Mouse (Mus musculus) neural tube, embryonic 10.5 days (tissue): ENCODE measurements around the gene Alppl2.
A peak's percentile ranks its signal among the peaks of the same experiment; 100 is the strongest.

Experiments used
- DNase-seq: peaks from one replicate; pipeline ENCODE4 v3.0.0-alpha.2; 2017; ENCODE audit warnings: low spot score; ENCODE audit errors: extremely low spot score

Alppl2 gene

DNA sequence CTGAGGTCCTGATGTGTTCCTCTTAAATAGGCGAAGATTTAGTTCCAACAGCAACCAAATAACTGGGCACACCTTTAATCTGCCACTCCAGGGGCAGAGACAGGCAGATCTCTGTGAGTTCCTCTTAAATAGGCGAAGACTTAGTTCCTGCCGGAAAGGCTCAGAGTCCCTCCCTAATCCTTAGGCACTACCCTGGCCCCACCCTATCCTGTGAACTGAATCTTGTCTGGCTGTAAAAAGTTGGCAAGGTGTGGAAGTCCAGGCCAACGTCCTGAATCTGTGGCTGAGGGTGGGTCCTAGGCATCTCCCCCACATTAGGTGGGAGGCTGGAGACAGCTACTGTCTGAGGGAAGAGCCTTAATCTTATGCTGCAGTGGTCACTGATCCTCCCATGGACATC, at the start of gene Alppl2:
Gene Alppl2, minus strand, starts transcription at position 101 of the 400 bp plus-strand sequence.
- no peak for DNase-seq

DNA sequence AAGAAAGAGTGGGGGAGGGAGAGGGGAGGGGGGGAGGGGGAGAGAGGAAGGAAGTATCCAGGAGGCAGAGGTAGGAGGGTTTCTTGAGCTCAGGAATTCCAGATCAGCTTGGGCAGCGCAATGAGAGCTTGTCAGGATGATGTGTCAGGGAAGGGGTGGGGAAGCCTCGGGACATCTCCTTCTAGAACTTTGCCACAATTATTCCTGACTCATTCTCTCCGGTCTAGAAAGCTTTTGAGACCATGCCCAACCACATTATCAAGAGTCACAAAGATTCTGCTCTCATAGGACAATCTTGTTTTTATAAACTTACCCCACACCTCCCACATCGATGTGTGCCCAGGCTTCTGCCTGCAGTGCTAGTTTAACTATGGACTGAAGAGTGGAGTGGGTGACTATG, 42.1 kb upstream of the Alppl2 start:
- DNase-seq, result no peak

DNA sequence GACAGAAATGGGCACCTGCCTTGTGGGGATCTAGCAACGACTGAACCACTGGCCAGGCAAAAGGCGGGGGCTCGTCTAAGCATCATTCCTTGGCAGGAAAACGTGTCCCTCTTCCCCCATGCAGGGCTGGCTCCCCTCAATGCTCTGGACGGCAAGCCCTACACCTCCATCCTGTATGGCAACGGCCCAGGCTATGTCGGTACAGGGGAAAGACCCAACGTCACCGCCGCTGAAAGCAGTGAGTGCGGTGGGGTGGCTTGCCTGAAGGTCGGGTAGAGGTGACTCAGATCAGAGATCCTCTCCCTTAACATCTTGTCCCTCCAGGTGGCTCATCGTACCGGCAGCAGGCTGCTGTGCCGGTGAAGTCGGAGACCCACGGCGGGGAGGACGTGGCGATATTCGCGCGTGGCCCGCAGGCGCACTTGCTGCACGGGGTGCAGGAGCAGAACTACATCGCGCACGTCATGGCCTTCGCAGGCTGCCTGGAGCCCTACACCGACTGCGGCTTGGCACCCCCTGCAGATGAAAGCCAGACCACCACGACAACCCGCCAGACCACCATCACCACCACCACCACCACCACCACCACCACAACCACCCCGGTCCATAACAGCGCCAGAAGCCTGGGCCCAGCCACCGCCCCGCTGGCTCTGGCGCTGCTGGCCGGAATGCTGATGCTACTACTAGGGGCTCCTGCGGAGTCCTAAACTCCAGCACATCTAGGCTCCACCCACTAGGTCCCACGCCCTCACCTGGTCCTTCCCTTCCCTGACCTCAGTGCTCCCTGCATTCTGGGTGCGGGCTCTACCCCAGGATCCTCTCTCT, 37.7 kb upstream of the Alppl2 start:
- DNase-seq, result no peak

DNA sequence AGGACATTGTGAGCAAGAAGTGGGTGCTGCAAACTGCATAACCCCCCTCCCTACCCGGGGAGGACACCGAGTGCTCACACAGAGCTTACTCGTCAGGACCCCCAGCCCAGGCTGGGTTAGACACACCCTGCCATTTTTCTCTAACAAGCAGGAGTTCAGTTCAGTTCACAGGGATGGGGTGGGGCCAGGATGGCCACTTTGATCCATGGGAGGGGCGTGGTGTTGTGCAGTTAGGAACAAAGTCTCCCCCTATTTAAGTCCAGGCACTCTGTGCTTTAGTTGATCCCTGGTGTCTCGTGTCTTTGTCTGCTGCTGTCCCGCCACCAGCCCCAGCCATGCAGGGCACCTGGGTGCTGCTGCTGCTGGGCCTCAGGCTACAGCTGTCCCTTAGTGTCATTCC, 34.9 kb upstream of the Alppl2 start, which contains the start of gene Akp3:
Gene Akp3, plus strand, starts transcription at position 301 of the 400 bp plus-strand sequence.
- no peak for DNase-seq

DNA sequence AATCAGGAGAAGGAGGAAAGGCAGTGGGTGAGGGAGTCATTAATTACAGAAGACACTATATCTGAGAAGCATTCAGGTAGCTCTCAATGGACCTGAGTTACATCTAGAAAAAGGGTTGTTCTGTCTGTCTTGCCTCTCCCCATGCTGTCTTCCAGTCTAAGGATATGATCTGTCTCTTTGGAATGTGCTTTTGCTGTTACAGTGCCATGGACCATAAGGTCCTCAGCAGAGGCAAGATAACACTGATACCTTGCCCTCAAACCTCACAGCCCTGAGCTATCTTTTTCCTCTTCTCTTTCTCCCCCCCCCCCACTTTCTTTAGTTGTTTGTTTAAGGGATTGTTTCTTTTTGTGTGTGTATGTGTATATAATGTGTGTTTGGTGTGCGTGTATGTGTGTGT, 25.1 kb upstream of the Alppl2 start:
- no peak for DNase-seq

DNA sequence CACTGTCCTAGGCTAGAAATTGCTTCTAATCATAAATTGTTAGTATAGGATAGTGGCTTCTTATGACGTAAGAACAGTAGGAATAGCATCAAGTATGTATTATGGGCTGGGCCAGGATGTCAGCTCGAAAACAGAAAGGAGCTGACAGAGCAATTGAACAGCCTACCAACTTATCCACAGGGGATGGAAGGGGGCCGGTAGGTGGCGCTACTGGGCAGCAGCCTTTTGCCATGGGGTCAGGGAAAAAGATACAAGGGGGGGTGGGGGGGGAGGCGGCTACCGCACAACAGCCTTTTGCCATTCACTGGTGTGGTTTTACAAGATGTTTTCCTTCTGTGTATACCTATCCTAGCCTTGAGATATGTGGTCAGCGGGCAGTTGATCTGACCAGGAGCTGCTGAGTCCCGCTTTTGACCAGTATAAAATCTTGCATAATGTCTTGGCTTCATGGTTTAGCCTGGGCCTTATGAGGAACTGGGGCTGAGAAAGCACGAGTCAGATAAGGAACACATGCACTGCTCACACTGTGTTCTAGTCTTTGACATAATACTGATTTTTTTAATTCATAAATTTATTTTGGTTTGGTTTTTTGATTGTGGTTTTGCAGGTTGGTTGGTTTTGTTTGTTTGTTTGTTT, 22.1 kb upstream of the Alppl2 start:
- peak; percentile 44 for DNase-seq

DNA sequence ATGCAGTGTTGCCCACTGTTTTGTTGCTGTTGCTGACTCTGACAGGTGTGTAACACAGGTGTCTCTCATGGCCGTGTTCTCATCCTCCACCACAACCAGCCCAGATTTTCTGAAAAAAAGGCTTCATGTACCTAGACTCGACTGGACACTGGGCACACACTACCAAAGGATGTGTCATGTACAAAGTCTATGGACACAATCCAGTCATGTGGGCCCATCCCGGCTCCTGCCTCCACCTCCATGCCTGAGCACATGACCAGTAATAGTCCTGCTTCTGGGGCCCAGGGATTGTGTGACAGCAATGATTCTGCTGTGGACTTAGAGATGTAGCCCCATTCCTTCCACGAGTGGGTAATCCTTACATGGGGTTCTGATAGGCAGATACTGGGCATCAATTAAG, 18.8 kb upstream of the Alppl2 start:
- DNase-seq, result no peak

DNA sequence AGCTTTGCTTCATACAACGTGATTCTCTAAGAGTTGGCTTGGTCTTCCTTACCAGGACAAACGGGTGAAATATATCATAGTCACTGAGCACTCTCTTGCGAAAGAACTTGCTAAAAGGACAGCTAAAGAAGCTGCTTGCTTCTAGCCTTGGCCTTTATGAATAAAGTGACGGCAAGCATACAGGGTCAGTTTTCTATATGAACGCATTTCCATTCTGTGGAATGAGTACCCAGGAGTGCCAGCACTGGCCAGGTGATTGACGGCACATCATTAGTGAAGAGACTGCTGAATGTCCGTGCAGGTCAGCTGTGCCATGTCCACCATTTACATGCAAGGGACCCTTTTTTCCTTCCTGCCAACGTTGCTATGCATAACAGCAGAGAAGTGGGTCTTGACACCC, 16.8 kb upstream of the Alppl2 start:
- DNase-seq, result no peak

DNA sequence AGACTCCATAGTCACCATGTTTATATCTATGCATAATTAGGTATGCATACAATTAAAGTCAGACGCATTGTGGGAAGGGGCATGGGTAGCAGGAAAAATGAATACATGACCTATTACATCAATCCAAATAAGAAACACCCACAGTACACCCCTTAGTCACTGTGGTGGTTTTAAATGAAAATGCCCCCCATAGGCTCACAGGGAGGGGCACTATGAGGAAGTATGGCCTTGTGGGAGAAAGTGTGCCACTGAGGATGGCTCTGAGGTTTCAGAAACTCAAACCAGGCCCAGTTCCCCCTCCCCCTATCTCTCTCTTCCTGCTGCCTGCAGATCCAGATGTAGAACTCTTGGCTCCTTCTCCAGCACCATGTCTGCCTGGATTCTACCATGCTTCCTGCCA, 14.2 kb upstream of the Alppl2 start:
- DNase-seq, result no peak

DNA sequence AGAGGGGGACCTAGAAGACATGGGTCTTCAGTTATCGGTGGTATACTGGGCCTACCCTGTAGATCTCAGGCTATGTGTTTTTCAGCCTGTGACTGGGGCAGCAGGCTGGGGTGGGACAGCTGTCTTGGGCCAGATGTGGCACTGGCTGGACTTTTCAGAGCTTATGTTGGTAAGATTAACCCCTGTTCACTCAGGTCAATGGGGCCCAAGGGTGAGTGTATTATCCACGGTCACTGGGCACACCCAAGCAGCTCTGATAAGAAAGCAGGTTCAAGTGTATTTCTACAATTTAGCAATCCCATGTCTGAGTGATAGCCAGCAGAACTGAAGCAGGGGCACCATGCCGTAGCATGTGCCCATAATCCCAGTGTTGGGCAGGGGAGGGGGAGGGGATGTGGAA, 12.4 kb upstream of the Alppl2 start:
- no peak for DNase-seq

DNA sequence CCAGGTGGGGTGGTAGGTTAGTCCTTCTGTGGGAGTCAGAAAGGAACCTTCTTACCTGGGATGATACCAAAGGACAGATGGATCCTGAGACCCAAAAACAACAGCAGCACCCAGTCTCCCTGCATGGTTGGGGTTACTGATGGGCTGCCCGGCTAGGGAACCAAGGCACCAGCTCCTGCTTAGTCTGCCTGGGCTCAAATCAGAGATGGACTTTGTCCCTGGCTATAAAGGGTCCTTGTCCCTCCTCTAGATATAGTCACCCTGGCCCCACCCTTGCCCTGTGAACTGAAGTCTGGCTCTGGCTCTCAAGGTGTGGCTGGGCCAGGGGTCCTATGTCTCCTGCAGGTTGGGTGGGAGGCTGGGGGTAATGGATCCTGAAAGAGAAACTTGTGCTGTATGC, 11.7 kb upstream of the Alppl2 start, which contains the start of gene Alpi:
Gene Alpi, minus strand, starts transcription at position 196 of the 400 bp plus-strand sequence.
- DNase-seq, result no peak

DNA sequence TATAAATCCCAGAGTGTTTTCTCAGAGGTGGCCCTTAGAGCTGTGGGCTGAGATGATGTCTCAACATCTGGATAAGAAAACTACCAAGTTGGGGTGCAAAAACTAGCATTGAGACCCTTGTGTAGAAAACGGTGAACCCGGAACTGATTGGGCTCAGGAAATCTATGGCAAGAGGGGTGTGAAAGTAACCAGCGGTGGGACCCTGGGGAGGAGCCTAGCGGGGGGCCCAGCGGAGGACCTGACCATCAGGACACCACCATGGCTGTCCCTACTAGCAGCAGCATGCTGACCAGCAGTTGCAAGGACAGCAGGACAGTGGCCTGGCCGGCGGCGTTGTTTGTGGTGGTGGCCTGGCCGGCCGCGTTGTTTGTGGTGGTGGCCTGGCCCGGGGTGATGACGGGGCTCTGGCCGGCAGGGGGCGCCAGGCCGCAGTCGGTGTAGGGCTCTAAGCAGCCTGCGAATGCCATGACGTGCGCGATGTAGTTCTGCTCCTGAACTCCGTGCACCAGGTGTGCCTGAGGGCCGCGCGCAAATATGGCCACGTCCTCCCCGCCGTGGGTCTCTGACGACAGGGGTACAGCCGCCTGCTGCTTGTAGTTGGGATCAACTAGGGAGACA, 8.7 kb upstream of the Alppl2 start:
- peak; percentile 75 for DNase-seq

DNA sequence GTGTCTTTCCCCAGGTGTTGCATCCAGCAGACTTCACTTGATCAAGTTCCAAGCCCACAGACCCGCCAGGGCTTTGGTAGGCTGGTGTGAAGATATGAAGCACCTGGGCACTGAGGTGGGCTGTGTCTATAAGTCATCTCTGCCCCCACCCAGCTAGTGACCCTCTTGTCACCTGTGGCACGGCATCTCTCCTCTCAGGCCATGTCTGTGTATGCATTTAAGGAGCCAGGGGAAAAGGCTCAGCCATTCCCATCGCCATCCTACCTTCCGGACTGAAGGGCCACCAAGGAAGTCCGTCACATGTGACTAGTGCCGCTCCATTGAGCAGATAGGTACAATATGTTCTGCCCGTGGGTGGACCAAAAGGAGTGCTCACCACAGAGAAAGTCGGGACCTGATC, 5.9 kb upstream of the Alppl2 start:
- no peak for DNase-seq

DNA sequence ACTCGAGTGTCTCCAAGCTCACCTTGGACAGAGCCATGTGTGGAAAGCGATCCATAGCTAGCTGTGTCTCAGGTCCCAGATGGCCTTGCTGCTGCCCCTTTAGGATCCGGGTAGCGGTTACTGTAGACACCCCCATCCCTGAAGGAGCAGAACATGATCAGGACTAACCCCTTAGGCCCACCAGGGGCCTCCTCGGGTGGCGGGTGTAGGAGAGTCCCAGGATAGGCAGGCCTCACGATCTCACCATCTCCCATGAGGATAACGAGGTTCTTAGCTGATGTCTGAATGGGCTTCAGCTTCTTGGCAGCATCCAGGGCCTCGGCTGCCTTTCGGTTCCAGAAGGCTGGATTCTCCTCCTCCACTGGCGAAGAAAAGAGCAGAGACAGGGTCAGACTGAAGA, 477 bp downstream of the Alppl2 start:
- DNase-seq, result no peak

DNA sequence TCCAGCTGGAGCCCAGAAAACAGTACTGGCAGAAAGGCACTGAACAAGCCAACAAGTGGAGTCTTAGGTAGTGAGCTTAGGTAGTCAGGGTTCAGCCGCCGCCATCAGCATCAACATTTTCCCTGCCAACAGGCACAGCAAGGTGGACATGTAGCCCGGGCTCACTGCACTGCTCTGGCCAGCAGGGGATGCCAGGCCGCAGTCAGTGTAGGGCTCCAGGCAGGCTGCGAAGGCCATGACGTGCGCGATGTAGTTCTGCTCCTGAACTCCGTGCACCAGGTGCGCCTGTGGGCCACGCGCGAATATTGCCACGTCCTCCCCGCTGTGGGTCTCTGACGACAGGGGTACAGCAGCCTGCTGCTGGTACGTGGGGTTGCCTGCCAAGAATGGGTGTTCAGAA, 2.8 kb downstream of the Alppl2 start:
- no peak for DNase-seq

DNA sequence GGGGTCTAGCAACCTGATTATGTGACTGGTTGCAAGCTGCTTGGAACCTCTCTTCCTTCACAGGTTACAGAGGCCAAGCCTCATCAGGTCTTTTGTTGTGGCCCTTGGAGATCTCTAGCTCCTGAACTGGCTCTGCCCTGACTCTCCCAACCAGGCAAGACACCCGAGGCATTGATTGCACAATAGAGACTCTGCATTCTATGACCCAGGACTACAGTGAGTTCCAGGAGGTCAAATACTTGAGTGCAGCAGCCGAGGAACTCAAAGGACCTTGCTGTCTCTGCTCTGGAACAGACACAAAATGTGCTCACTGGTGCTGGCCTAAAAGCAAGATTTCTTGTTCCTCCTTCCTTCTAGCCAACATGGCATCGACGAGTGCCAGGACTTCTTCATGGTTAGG, 3.5 kb downstream of the Alppl2 start:
- DNase-seq, result no peak

DNA sequence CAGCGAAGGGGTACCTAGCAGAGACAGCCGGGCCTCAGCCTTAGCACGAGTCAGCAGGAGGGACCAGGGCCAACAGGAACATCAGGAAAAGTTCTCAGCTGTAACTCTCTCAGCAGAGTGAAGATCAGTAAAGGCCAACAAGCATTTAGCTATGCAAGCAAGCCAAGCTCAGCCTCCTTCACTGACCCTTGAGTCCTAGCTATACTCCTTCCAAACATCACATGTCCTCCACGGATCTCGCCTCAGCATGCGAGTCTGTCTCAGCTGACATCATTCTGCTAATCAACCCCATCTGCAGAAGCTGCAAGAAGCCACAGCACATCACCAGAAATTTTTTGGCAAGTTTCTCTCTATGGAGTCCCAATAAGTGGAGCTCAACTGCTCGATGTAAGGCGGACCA, 16.0 kb downstream of the Alppl2 start:
- DNase-seq, result no peak

DNA sequence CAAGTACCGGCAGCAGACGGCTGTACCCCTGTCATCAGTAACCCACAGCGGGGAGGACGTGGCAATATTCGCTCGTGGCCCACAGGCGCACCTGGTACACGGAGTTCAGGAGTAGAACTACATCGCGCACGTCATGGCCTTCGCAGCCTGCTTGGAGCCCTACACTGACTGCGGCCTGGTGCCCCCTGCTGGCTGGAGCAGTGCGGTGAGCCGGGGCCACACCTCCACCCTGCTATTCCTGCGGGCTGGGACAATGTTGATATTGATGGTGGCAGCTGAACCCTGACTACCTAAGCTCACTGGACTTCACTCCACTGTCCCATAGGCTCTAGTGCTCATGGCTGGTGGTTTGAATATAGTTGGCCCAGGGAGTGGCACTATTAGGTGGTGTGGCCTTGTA, 19.0 kb downstream of the Alppl2 start:
- DNase-seq, result peak; percentile 26

DNA sequence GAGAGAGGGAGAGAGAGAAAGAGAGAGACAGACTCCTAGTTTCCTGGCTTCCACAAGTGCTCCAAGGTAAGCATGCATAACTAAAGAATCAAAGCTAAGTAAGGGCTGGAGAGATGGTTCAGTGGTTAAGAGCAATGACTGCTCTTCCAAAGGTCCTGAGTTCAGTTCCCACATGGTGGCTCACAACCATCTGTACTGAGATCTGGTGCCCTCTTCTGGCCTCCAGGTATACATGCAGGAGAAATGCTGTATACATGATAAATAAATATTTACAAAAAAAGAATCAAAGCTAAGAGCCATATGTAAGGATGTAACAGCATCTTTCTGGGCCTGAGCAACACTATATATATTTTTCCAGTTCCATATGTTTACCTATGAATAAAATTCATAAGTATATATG, 28.8 kb downstream of the Alppl2 start:
- no peak for DNase-seq

DNA sequence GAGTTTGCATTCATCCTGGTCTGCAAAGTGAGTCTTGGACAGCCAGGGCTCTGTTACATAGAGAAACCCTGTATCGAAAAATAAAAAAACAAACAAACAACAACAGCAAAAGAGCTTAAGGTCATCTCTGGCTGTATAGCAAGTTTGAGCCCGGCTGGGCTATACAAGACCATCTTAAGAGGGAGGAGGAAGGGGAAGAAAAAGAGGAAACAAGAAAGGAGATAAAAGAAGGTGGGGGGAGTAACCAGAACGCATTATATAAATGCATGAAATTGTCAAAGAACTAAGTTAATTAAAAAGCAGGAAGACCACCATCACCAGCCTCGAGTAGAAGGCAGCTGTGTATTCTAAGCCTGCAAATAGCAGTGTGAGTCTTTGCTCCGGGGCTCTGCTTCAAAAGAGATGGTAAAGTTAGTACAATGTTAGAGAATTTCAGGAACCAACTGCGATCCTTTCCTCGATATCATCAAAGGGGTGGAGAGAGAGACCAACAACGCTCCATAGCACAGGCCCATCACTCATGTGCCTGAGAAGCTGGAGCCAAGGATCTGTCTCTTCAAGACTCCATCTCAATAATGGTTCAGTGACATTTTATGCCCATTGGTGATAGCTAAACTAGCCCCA, 30.6 kb downstream of the Alppl2 start:
- no peak for DNase-seq

DNA sequence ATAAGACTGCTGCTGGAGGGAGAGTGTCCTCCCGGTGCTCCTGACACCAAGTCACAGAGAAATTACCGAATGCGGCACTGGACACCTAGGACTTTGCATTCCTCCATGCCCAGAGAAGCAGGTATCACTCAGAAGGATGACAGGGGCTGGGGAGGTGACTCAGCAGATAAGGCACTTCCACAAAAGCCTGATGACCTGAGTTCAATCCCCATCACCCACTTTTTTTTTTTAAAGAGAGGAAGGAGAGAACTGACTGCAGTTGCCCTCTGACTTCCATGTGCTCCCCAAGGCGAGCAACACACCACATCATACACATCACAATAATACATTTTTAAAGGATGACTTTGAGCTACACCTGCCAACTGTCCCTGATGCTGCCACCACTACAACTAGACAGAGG, 32.7 kb downstream of the Alppl2 start:
- DNase-seq, result no peak

DNA sequence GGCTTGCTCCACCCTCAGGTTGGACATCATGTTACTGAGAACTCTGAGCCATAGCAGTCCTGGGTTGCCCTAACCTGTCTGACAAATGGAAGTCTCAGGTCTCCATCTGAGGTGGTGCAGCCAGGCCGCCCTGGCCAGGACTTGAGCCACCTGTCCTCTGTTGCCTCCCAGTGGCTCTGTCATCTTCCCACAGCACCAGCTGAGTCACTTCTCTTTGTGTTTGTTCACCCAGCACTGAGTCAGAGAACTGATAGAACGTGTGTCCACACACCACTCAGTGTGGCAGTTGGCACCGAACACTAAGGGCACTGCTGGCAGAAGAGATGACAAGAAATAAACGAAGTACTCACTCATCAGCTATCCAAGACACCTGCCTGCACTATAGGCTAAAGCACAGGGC, 38.4 kb downstream of the Alppl2 start:
- DNase-seq, result no peak
